Mouse (Mus musculus): Measurements from ENCODE around the gene Gm49354. TPM values are rescaled to one million over a fixed set of nuclear protein-coding genes. Genes with fewer than 3 reads are reported as not detected.
A peak's percentile ranks its signal among the peaks of the same experiment; 100 is the strongest.
"Not testable (repeated sequence)": the region's sequence is repeated elsewhere in the genome, so short reads cannot be mapped to it uniquely, and the experiment has no call there.

Gm49354 gene
- polyA plus RNA-seq, 1 experiment from 2014 or later: not detected

DNA sequence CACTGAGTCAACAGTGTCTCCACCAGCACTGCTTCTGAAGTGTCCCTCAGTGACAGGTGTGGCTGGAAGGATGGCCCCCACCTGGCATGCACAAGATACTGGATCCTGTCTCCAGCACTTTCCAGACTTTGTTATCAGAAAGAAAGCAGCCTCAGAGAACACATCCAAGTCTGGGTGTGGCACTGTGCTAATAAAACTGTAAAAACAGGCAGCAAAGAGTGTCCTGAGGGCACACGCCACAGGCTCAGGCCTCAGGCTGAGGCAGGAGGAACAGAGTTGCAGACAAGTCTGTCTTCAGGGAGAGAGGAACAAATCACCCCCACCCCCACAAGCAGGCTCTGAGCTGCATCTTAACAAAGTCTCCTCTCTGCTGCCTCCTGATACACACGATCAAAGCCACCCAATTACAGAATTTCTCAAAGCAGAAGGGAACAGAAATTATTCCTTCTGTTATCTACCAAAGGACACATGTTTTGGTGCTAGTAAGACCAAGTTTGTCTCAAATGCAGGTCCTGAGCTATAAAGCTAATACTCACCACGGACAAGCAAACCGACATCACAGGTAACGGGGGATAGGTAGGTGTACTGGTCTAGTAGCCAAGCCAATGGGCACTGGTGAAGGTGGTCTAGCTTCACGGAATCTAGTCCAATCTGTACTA, 13.9 kb upstream of the Gm49354 start:
- Histone ChIP-seq H3K4me3 (no peak overlapping the region), H3K27me3 (no peaks in the 10 kb centered on the region), H3K27ac (no peak overlapping the region), H3K4me2 (no peak overlapping the region), H3K36me3 (peaks cover 94% of the 10 kb centered on the region), H3K4me1 (no peaks in the 10 kb centered on the region), H3K9ac (no peak overlapping the region), H3K9me3 (no peaks in the 10 kb centered on the region)
- ATAC-seq (ENCODE audit: insufficient number of reproducible peaks, low FRiP score, low TSS enrichment, low read depth): no peak
- 93% methylated on average over 6 of the region's 6 CpGs for WGBS

DNA sequence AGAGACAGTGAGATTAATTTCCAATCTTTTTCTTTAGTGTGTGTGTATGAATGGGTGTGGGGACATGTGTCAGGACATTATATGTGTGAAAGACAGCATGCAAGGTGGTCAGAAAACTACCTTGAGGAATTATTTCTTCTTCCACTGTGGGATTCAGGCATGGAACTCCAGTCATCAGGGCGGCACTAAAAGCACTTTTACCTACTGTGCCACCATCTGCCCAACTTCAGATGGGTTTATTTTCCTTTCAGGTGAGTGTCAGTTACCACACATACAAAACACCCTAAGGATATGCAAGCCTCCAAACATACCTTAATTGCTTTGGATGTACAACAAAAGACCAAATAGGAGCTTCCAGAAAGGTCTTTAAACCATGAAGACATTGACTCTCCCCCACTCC, 12.7 kb upstream of the Gm49354 start:
- H3K4me3 ChIP-seq: no peak overlapping the region
- no peaks in the 10 kb centered on the region for H3K27me3 ChIP-seq
- no peaks in the 10 kb centered on the region for H3K4me1 ChIP-seq
- H3K27ac ChIP-seq: no peak overlapping the region
- WGBS: 97% methylated on average over 1 of the region's 1 CpGs
- ATAC-seq (ENCODE audit: insufficient number of reproducible peaks, low FRiP score, low TSS enrichment, low read depth): no peak
- no peak overlapping the region for H3K4me2 ChIP-seq
- H3K9ac ChIP-seq: no peak overlapping the region
- H3K9me3 ChIP-seq: no peaks in the 10 kb centered on the region
- H3K36me3 ChIP-seq: peaks cover 94% of the 10 kb centered on the region

DNA sequence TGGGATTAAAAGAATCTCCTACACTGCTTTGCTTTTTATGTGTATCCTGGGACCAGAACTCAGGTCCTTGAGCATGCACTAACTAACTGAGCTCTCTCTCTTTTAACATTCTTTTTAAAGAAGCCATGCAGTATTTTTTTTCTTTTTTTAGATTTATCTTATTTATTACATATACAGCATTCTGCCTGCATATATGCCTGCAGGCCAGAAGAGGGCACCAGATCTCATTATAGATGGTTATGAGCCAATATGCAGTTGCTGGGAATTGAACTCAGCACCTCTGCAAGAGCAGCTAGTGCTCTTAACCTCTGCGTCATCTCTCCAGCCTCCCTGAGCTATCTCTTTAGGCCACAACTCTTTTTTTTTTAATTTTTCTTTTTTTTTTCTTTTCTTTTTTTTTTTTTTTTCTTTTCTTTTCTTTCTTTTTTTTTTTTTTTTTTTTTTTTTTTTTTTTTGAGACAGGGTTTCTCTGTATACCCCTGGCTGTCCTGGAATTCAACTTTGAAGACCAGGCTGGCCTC, 2.2 kb downstream of the Gm49354 start:
- not testable (repeated sequence) for ATAC-seq (ENCODE audit: insufficient number of reproducible peaks, low FRiP score, low TSS enrichment, low read depth); H3K27me3 ChIP-seq; H3K9me3 ChIP-seq; H3K4me3 ChIP-seq; H3K4me1 ChIP-seq; H3K27ac ChIP-seq; H3K9ac ChIP-seq; H3K4me2 ChIP-seq
- WGBS: 94% methylated on average over 1 of the region's 1 CpGs
- peaks cover 95% of the 10 kb centered on the region for H3K36me3 ChIP-seq

DNA sequence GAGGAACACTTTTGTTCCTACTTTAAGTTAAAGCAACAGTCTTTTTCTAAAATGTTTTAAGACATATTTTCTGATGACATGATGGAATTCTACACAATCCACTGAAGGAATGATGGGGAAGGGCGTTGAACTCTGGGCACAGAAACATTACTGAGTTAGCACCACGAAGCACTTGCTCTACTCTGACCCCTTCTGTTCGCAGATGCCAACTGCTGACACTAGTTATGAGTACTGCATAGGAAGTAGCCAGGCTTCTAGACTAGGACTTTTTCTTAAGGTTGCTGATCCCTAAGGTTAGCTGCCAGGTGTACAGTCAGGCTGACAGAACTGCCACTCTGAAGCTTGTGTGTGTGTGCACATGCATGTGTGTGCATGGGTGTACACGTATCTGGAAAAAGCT, 2.8 kb downstream of the Gm49354 start:
- H3K4me1 ChIP-seq: no peaks in the 10 kb centered on the region
- ATAC-seq (ENCODE audit: insufficient number of reproducible peaks, low FRiP score, low TSS enrichment, low read depth): no peak
- H3K4me3 ChIP-seq: no peak overlapping the region
- H3K9me3 ChIP-seq: no peaks in the 10 kb centered on the region
- WGBS: 85% methylated on average over 4 of the region's 4 CpGs
- no peak overlapping the region for H3K4me2 ChIP-seq
- peaks cover 93% of the 10 kb centered on the region for H3K36me3 ChIP-seq
- H3K27ac ChIP-seq: no peak overlapping the region
- no peaks in the 10 kb centered on the region for H3K27me3 ChIP-seq
- no peak overlapping the region for H3K9ac ChIP-seq

DNA sequence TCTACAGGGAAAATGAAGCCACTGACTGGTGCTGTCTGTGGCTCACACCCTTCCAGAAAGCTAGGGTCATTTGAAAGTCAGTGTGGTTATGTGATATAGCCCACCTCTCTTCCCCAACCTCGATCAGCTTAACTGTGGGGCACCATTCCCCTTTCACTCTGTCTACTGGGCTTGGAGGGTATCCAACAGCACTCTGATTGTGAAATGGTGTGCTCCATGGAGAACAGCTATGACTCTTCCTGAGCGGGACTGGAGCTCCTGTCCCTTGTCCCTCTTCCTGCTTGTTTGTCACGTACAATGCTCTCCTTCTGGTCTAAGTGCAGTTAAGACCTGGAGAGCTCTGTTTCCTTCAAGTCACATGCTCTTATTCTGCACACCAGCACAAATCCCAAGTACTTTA, 6.9 kb downstream of the Gm49354 start:
- H3K4me1 ChIP-seq: peaks cover 11% of the 10 kb centered on the region; the same call in 1 of the 2 replicates
- 85% methylated on average over 3 of the region's 3 CpGs for WGBS

DNA sequence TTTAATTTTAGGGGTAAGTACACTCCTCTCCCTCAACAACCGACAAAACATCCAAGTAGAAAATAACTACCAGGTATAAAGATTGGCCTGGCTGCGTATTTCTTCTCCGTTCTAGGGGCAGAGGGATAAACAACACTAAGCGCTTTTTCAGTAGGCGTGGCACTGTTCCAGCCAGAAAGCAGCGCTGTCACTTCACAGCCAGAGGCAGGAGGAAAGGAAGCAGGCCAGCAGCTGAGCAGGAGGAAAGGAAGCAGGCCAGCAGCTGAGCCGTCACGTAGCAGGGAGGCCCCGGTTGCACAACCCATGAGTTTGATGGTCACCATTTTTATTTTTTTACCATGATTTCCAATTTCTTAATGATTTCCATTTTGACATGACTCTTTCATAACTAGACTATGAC, 10.8 kb downstream of the Gm49354 start:
- H3K9me3 ChIP-seq: no peaks in the 10 kb centered on the region
- peaks cover 40% of the 10 kb centered on the region for H3K4me1 ChIP-seq
- 36% methylated on average over 9 of the region's 9 CpGs for WGBS
- H3K27me3 ChIP-seq: no peaks in the 10 kb centered on the region
- H3K9ac ChIP-seq: no peak overlapping the region
- peak overlapping the region; percentile 99 for H3K27ac ChIP-seq
- 0 out of 2 replicates have a peak overlapping the region, but pooled peaks have one; percentile 60 for H3K4me3 ChIP-seq
- H3K4me2 ChIP-seq: 0 out of 2 replicates have a peak overlapping the region, but pooled peaks have one; percentile 72
- ATAC-seq (ENCODE audit: insufficient number of reproducible peaks, low FRiP score, low TSS enrichment, low read depth): no peak
- H3K36me3 ChIP-seq: peaks cover 43% of the 10 kb centered on the region

More for the DNA sequence above, 6.9 kb downstream of the Gm49354 start:
- Histone ChIP-seq H3K9ac (no peak overlapping the region), H3K4me2 (no peak overlapping the region), H3K27ac (no peak overlapping the region), H3K4me3 (no peak overlapping the region), H3K36me3 (peaks cover 79% of the 10 kb centered on the region), H3K27me3 (no peaks in the 10 kb centered on the region), H3K9me3 (no peaks in the 10 kb centered on the region)
- no peak for ATAC-seq (ENCODE audit: insufficient number of reproducible peaks, low FRiP score, low TSS enrichment, low read depth)

DNA sequence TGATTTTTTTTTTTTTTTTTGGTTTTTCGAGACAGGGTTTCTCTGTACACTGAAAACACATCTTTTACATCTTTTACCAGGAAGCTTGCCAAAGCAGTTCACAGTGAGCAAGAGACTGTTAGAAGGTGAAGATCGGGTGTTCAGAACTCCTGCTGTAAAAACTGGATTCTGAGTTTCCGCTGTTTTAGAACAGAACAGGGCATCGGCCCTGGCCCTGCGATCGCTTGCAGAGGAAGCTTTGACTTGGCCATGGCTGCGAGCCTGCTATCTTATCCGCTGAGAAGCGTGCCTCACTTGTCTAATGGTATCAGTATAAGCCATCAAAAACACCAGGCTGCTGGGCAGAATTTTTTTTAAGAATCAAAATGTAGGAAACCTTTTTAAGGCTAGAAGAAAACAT, 11.2 kb downstream of the Gm49354 start:
- WGBS: 58% methylated on average over 9 of the region's 9 CpGs
- H3K4me3 ChIP-seq: peak overlapping the region; percentile 60; the same call in 1 of the 2 replicates
- ATAC-seq (ENCODE audit: insufficient number of reproducible peaks, low FRiP score, low TSS enrichment, low read depth): no peak
- H3K27me3 ChIP-seq: no peaks in the 10 kb centered on the region
- H3K9me3 ChIP-seq: no peaks in the 10 kb centered on the region
- peak overlapping the region; percentile 61; the same call in 1 of the 2 replicates for H3K9ac ChIP-seq
- peak overlapping the region; percentile 99 for H3K27ac ChIP-seq
- peaks cover 44% of the 10 kb centered on the region for H3K4me1 ChIP-seq
- peak overlapping the region; percentile 72; the same call in 1 of the 2 replicates for H3K4me2 ChIP-seq
- H3K36me3 ChIP-seq: peaks cover 39% of the 10 kb centered on the region

DNA sequence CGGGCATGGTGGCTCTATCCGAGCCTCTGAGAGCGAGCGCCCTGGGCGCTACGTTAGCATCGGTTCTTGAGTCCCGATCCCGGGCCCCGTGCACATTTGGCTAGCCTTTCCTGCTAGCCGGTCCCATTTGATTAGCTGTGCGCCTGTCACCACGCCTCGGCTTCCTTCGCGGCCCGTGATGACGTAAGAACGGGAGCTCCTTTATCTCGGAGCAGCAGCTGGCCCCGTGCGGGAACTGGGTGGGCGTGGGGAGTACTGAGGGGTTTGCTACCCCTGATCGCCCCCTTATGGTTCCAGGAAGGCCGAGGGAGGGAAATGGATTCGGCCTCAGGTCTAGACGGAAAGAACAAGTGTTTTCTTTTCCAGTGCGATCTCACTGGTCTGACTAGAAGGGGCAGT, 11.9 kb downstream of the Gm49354 start:
- no peaks in the 10 kb centered on the region for H3K9me3 ChIP-seq
- peak overlapping the region; percentile 99 for H3K27ac ChIP-seq
- peaks cover 33% of the 10 kb centered on the region for H3K36me3 ChIP-seq
- peak; percentile 71 for ATAC-seq (ENCODE audit: insufficient number of reproducible peaks, low FRiP score, low TSS enrichment, low read depth)
- H3K4me2 ChIP-seq: peak overlapping the region; percentile 72
- peak overlapping the region; percentile 60 for H3K4me3 ChIP-seq
- H3K4me1 ChIP-seq: peaks cover 44% of the 10 kb centered on the region
- peak overlapping the region; percentile 61 for H3K9ac ChIP-seq
- under 1% methylated on average over 28 of the region's 28 CpGs for WGBS
- H3K27me3 ChIP-seq: no peaks in the 10 kb centered on the region

DNA sequence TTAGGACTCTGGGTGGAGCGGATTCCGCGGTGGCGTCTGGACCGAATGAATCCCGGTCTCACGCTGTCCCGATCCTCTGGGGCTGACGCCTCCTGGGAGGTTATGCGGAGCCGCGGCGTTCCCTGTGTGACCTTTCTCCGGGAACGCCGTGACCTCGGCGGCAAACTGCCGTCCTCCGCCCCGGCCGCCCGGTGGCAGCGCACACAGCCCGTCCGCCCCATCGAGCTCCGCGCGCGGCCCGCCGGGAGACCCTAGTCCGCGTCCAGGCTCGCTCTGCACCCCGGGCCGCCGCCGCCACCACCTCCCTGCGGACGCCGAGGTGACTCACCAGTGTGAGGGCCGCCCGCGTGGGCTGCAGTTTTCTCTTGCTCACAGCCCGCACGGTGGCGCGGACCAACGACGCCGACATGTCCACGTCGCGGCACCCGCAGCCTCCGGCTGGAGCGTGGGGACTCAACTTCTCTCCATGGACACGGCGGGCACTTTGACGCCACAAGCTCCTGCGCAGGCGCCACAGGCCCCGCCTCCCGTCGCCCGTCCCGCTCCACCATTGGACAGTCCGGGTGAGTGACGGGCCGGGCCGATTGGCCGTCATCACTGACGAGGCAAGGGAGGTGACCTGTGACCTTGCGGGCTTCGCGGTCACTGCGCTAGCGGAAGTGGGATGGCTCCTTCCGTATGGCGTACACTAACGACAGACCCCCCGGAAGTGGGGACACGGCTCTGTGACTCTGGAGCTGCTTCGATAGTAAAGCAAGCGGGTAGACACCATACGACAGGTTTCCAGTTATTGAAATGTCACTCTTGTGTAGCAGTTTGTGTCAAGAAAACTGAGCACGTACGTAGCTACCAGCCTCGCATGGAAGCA, 12.5 kb downstream of the Gm49354 start, which contains the start of gene Isca1:
Gene Isca1 (minus strand): TSS at position 515 of the 868 bp plus-strand sequence.
- H3K27ac ChIP-seq: peak within 1 kb of the TSS; percentile 99
- peak within 1 kb of the TSS; percentile 60 for H3K4me3 ChIP-seq
- peaks cover 44% of the 10 kb centered on the region for H3K4me1 ChIP-seq
- H3K36me3 ChIP-seq: peaks cover 27% of the 10 kb centered on the region
- H3K9me3 ChIP-seq: no peaks in the 10 kb centered on the region
- no peaks in the 10 kb centered on the region for H3K27me3 ChIP-seq
- H3K4me2 ChIP-seq: peak within 1 kb of the TSS; percentile 72
- ATAC-seq (ENCODE audit: insufficient number of reproducible peaks, low FRiP score, low TSS enrichment, low read depth): peak; percentile 98
- H3K9ac ChIP-seq: peak within 1 kb of the TSS; percentile 78
- WGBS: under 1% methylated on average over 91 of the region's 91 CpGs

DNA sequence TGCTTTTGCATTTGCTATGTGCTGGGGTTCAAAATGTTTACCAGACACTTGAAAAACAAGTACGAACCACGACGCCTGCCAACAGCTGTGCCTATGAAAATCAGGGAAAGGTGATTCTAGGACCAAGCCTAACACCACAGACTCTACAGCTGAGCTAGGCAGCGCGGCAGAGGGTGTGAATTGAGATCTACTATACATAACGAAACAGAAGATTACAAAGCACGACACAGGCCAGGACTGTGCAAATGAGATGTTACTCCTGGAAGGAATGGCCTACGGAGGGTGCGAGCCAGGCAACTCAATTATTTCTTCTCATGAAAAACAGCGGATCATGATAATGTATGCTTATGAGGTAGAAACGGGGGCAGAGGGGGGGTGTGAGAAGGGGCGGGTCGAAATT, 13.5 kb downstream of the Gm49354 start:
- Histone ChIP-seq H3K4me2 (peak overlapping the region; percentile 72), H3K4me3 (peak overlapping the region; percentile 60), H3K9me3 (no peaks in the 10 kb centered on the region), H3K27me3 (no peaks in the 10 kb centered on the region), H3K9ac (no peak overlapping the region), H3K4me1 (peaks cover 44% of the 10 kb centered on the region), H3K36me3 (peaks cover 20% of the 10 kb centered on the region), H3K27ac (0 out of 2 replicates have a peak overlapping the region, but pooled peaks have one; percentile 99)
- no peak for ATAC-seq (ENCODE audit: insufficient number of reproducible peaks, low FRiP score, low TSS enrichment, low read depth)
- 26% methylated on average over 13 of the region's 13 CpGs for WGBS

DNA sequence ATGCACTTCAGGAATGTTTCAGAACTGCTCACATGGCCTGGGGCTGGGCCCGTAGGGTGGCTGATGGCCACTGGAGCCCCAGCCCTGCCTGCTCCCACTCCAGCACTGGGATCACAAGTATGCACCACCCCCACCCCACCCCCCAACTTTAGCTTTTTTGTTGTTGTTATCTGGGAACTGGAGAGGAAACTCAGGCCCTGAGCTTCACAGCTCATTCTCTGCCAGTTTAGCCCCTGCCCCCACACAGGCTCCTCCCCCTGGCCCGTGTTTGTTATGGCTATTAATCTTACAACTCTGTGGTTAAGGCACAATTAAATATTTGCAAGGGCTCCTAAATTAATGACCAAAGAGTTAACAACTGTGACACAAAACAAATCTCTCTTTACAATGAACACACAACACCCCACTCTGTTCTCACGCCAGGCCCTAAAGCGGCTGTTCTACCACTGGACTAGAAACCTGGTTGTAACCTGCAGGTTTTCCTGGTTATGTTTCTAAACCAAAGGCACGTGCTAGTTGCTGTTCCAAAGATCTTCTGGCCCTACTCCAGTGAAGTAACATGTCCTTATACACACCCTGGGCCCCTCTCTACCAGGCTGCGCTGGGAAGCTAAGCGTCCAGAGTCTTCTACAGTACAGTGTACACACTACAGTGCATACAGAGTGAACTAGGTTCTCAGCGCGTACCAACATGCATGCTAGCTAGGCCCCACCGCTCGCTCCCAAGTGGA, 15.1 kb downstream of the Gm49354 start:
- Histone ChIP-seq H3K4me1 (peaks cover 44% of the 10 kb centered on the region), H3K4me2 (no peak overlapping the region), H3K27ac (peak overlapping the region; percentile 30), H3K4me3 (no peak overlapping the region), H3K9ac (no peak overlapping the region), H3K36me3 (peaks cover 17% of the 10 kb centered on the region), H3K9me3 (no peaks in the 10 kb centered on the region), H3K27me3 (no peaks in the 10 kb centered on the region)
- WGBS: 58% methylated on average over 11 of the region's 11 CpGs
- ATAC-seq (ENCODE audit: insufficient number of reproducible peaks, low FRiP score, low TSS enrichment, low read depth): no peak

Data from limb, embryonic 15.5 days (tissue).